Mouse (Mus musculus): Measurements from ENCODE around the gene Crat. TPM values are rescaled to one million over a fixed set of nuclear protein-coding genes. Genes with fewer than 3 reads are reported as not detected.

Gene Crat
- polyA plus RNA-seq, 1 experiment from 2014 or later: 23.9 TPM

DNA sequence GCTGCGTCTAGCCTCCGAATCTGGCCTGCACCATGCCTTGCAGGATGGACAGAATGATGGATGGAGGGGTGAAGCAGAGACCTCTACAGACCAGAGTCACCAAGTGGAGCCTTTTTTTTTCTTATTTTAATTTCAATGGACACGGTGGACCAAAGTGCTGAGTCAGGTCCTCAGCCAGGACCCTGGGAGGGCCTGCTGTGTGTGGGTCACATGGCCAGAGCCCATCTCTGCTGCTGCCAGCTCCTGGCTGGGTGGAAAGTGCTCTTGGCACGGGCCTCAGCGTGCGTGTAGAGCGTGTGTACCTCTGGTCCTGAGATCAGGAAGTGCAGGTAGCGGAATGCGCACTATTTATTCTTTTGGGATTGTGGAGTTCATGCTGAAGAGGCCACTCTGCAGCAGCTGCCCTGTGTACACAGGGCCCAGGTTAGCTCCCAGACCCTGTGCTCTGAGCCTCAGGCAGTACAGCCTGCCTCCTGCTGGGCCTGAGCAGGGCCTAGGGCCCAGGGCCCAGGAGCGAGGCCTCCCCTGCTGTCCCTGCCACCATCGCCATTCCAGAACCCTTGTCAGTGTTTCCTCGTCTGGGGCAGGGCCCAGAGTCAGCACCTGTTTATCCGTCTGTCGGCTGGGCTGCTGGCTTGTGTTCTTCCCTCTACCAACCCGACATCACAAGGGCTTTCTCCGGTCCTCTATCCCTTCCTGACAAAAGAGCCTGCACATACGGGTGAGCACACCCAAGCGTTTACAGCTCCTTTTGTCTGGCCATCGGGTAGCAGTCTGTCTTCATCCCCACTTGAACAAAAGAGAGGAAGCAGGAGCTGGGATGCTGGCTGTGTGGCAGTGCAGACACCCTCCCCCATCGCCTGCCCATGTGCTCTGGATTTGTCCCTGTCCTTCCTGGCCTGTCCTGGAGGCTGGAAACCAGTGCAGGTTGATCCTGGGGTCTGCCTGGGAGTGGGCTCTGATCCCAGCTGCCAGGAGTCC, 16.1 kb downstream of the Crat start:
- ATAC-seq (ENCODE audit: insufficient number of reproducible peaks, low FRiP score, low TSS enrichment, low read depth): no peak
- H3K4me2 ChIP-seq: no peak overlapping the region
- H3K27ac ChIP-seq: 0 out of 2 replicates have a peak overlapping the region, but pooled peaks have one; percentile 13
- no peak overlapping the region for H3K9ac ChIP-seq
- H3K27me3 ChIP-seq: no peaks in the 10 kb centered on the region
- WGBS: 70% methylated on average over 20 of the region's 20 CpGs
- H3K36me3 ChIP-seq: peaks cover 87% of the 10 kb centered on the region
- H3K9me3 ChIP-seq: no peaks in the 10 kb centered on the region
- no peak overlapping the region for H3K4me3 ChIP-seq
- 0 out of 2 replicates have a peak, but pooled peaks cover 3% of the 10 kb centered on the region for H3K4me1 ChIP-seq

DNA sequence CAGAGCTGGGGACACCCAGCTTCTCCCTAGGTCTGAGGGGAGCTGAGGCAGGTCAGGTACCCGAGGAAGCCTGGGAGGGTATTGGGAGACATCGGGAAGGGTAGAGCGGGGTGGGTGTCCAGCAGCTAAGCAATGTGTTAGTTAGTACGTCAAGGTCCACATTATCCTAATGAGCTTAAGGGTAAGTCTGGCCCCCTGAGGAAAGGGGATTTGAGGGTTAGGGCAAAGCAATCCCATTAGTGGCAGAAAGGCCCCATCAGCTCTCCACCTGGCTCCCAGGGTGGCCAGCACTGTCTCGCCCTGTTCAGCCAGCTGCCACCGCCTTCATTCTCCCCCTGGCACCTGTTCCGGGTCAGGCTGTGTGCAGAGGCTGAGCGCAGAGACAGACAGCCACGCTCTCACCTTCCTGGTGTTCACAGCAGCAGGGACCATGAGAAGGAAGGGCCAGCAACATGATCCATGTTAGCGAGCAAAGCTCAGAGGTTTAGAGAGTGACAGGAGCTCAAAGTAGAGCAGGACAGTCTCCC, 17.6 kb downstream of the Crat start:
- WGBS: 86% methylated on average over 10 of the region's 10 CpGs
- Histone ChIP-seq H3K27me3 (no peaks in the 10 kb centered on the region), H3K36me3 (peaks cover 73% of the 10 kb centered on the region), H3K4me3 (no peak overlapping the region), H3K9ac (no peak overlapping the region), H3K4me2 (no peak overlapping the region), H3K27ac (no peak overlapping the region), H3K9me3 (no peaks in the 10 kb centered on the region), H3K4me1 (peaks cover 16% of the 10 kb centered on the region)
- ATAC-seq (ENCODE audit: insufficient number of reproducible peaks, low FRiP score, low TSS enrichment, low read depth): no peak

DNA sequence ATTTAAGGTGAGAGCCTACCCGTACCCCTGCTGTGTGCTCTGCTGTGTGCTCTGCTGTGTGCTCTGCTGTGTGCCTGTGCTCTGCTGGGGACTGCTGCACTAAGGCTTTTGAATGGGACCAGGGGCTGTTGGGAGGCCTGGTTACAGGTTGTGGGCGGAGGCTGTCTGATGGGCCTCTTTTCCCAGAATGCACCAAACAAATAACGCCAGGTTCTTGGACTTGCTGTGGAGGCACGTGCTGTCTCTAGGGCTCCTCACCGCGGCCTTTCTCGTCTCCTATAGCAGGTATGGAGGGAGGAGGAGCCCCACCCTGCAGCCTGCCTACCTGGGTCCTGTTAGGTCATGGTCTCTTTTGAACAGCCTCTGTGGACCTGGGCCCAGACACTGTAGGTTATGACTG, 19.4 kb downstream of the Crat start:
- Histone ChIP-seq H3K4me3 (no peak overlapping the region), H3K27ac (no peak overlapping the region), H3K9me3 (no peaks in the 10 kb centered on the region), H3K4me1 (peaks cover 26% of the 10 kb centered on the region), H3K36me3 (peaks cover 55% of the 10 kb centered on the region), H3K9ac (no peak overlapping the region), H3K27me3 (no peaks in the 10 kb centered on the region), H3K4me2 (no peak overlapping the region)
- no peak for ATAC-seq (ENCODE audit: insufficient number of reproducible peaks, low FRiP score, low TSS enrichment, low read depth)
- WGBS: 83% methylated on average over 7 of the region's 7 CpGs

DNA sequence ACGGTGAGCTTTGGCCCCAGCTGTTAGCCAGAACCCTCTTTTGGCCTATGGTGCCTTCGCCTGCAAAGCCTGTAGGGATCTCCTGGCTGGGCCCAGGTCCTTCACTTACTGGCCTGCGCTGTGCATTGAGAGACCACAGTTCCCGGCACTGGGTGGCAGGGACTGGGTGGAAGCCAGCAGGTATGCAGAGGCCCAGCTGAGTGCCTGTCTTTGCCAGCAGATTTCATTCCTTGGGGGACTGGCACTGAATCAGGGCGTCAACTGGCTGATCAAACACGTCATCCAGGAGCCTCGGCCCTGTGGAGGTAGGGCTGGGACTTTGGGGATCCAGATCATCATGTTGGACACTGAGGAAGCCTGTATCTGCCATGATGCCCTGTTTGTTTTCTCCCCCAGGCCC, 19.9 kb downstream of the Crat start:
- H3K36me3 ChIP-seq: peaks cover 50% of the 10 kb centered on the region
- no peak for ATAC-seq (ENCODE audit: insufficient number of reproducible peaks, low FRiP score, low TSS enrichment, low read depth)
- no peak overlapping the region for H3K27ac ChIP-seq
- no peaks in the 10 kb centered on the region for H3K9me3 ChIP-seq
- no peaks in the 10 kb centered on the region for H3K27me3 ChIP-seq
- H3K9ac ChIP-seq: no peak overlapping the region
- no peak overlapping the region for H3K4me2 ChIP-seq
- no peak overlapping the region for H3K4me3 ChIP-seq
- 92% methylated on average over 7 of the region's 7 CpGs for WGBS
- peaks cover 27% of the 10 kb centered on the region for H3K4me1 ChIP-seq

DNA sequence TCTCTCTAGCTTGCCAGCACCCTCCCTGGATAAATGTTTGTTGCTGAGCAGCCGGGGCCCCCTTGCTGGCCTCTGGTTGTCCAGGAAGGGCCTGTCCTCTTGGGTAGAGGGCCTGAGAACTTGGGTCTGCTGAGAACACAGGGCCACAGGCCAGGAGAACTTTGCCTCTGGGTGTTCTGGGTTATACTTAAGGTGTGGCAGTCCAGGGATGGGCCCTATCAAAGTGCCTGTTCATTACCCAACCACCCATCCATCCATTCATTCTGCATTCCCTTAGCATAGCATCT, 22.3 kb downstream of the Crat start:
- 57% methylated on average over 1 of the region's 1 CpGs for WGBS

DNA sequence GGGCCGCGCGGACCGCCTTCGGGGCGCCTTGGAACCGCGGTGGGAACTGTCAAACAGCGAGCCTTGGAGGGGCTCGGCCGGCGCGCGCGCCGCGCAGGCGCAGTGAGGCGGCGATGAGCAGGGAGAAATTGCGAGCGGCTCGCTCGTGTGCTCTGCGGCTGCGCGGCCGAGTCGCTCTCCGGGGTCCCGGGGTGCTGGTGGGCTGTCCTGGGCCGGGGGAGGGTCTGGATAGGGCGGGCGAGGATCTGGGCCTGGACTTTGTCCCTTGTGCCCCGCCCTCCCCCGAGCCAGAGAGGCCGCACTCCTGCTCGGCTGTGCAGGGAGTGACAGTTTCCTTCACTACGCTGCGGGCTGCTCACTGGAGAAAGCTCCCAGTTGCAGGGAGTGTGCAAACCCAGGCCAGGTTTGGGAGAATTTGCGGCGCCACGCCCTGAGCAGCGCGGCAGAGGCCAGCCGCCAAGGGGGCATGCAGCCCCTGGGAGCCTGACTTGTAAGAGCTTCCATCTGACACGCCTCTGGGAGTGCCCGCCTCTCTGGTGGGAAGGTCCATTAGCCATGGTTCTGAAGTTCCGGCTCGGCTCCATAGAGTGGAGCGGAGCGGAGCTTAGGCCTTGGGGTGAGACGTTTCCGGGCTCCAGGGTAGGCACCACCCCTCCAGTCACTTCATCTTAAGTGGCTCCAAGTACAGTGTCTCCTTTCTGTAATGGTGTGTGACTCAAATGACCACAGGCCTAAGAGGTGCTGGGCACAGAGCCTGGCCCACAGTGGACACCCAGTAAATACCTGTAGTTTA, 22.8 kb downstream of the Crat start:
- peaks cover 20% of the 10 kb centered on the region for H3K36me3 ChIP-seq
- H3K27ac ChIP-seq: peak overlapping the region; percentile 91
- H3K27me3 ChIP-seq: no peaks in the 10 kb centered on the region
- peak; percentile 72 for ATAC-seq (ENCODE audit: insufficient number of reproducible peaks, low FRiP score, low TSS enrichment, low read depth)
- H3K9ac ChIP-seq: peak overlapping the region; percentile 67
- peak overlapping the region; percentile 84 for H3K4me3 ChIP-seq
- H3K4me2 ChIP-seq: peak overlapping the region; percentile 95
- peaks cover 27% of the 10 kb centered on the region for H3K4me1 ChIP-seq
- under 1% methylated on average over 54 of the region's 54 CpGs for WGBS
- no peaks in the 10 kb centered on the region for H3K9me3 ChIP-seq

More for the DNA sequence above, 22.3 kb downstream of the Crat start:
- Histone ChIP-seq H3K9me3 (no peaks in the 10 kb centered on the region), H3K27ac (peak overlapping the region; percentile 91), H3K9ac (peak overlapping the region; percentile 67), H3K4me2 (peak overlapping the region; percentile 95), H3K27me3 (no peaks in the 10 kb centered on the region), H3K4me1 (peaks cover 27% of the 10 kb centered on the region), H3K36me3 (peaks cover 26% of the 10 kb centered on the region), H3K4me3 (peak overlapping the region; percentile 84)
- no peak for ATAC-seq (ENCODE audit: insufficient number of reproducible peaks, low FRiP score, low TSS enrichment, low read depth)

DNA sequence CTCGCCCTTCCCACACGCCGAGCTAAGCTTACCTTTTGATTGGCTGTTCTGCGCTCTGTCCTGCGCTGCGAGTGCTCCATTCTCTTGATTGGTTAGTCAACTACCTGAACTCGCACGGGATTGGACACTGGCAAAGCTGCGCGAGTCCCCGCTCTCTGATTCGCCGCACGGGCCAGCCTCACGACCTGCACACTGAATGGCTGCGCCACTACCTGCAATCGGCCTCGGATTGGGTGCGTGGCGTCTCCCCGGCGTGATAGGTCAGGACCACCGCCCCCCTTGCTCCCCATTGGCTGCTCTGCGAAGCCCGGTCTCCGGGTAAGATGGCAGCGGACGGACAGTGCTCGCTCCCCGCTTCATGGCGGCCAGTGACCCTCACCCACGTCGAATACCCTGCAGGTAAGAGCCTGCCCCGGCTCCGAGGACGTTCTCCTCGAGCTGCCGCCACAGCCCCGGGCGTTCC, 23.5 kb downstream of the Crat start, which contains the start of gene Dolpp1:
Gene Dolpp1, plus strand, starts transcription at position 141 of the 463 bp plus-strand sequence.
- Histone ChIP-seq H3K36me3 (peaks cover 14% of the 10 kb centered on the region), H3K4me2 (peak within 1 kb of the TSS; percentile 95), H3K9me3 (no peaks in the 10 kb centered on the region), H3K9ac (peak within 1 kb of the TSS; percentile 67), H3K27ac (peak within 1 kb of the TSS; percentile 91), H3K4me3 (peak within 1 kb of the TSS; percentile 84), H3K4me1 (peaks cover 27% of the 10 kb centered on the region), H3K27me3 (no peaks in the 10 kb centered on the region)
- ATAC-seq (ENCODE audit: insufficient number of reproducible peaks, low FRiP score, low TSS enrichment, low read depth): peak; percentile 97
- under 1% methylated on average over 40 of the region's 40 CpGs for WGBS

DNA sequence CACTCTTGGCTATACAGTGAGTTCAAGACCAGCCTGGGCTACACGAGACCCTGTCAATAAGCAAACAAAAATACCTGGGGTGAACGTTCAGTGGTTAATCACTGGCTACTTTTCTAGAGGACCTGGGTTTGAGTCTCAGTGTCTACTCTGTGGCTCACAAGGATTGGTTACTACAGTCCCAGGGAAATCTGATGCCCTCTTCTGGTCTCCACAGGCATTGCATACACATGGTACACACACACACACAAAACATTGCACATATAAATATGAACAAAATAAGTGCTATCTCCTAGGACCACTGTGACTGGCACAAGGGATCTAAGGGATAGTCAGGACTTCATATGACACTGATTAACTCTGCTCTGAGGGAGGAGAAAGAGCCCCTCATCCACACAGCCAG, 26.6 kb downstream of the Crat start:
- no peak overlapping the region for H3K9ac ChIP-seq
- ATAC-seq (ENCODE audit: insufficient number of reproducible peaks, low FRiP score, low TSS enrichment, low read depth): no peak
- H3K9me3 ChIP-seq: no peaks in the 10 kb centered on the region
- no peaks in the 10 kb centered on the region for H3K27me3 ChIP-seq
- H3K36me3 ChIP-seq: peaks cover 15% of the 10 kb centered on the region
- no peak overlapping the region for H3K4me2 ChIP-seq
- no peak overlapping the region for H3K27ac ChIP-seq
- WGBS: 89% methylated on average over 2 of the region's 2 CpGs
- H3K4me1 ChIP-seq: peaks cover 21% of the 10 kb centered on the region
- no peak overlapping the region for H3K4me3 ChIP-seq

DNA sequence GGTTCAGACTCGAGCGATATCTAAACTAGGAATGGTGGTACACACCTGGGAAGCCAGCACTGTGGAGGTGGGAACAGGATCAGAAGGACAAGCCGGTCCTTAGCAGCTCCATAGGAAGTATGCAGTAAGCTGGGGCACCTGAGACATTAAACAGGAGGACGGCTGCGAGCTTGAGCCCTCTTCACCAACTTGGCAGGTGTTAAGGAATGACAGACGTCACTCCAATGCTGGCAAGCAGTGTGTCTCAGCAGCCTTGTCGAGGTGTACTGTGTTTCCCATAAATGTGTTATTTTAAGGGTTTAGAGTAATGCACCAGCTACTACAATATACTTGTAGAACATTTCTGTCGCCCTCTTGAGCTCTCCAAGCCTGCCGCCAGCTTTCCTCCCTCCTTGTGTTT, 28.7 kb downstream of the Crat start:
- Histone ChIP-seq H3K9me3 (no peaks in the 10 kb centered on the region), H3K4me3 (no peak overlapping the region), H3K36me3 (peaks cover 36% of the 10 kb centered on the region), H3K9ac (no peak overlapping the region), H3K4me1 (peaks cover 8% of the 10 kb centered on the region), H3K27me3 (no peaks in the 10 kb centered on the region), H3K27ac (no peak overlapping the region), H3K4me2 (no peak overlapping the region)
- no peak for ATAC-seq (ENCODE audit: insufficient number of reproducible peaks, low FRiP score, low TSS enrichment, low read depth)
- WGBS: 82% methylated on average over 9 of the region's 9 CpGs

DNA sequence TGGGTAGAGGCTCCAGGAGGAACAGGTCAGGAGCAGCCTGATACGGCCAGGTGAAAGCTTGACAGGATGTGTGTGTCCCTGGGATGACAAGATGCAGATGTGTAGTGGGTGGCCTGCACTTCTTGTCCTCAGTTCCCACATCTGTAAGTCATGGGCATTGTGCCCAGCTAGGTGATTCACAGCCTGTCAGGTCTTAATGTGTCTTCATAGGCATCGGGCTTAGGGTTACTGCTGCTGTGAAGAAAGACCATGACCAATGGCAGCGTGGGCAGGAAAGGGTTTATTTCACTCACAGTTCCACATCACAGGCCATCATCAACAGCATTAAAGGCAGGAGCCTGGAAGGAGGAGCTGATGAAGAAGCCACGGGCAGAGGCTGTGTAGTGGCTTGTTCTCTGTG, 30.0 kb downstream of the Crat start:
- WGBS: 84% methylated on average over 4 of the region's 4 CpGs
- Histone ChIP-seq H3K27me3 (no peaks in the 10 kb centered on the region), H3K4me3 (no peak overlapping the region), H3K9ac (no peak overlapping the region), H3K36me3 (peaks cover 49% of the 10 kb centered on the region), H3K27ac (no peak overlapping the region), H3K4me1 (no peaks in the 10 kb centered on the region), H3K9me3 (no peaks in the 10 kb centered on the region), H3K4me2 (no peak overlapping the region)
- ATAC-seq (ENCODE audit: insufficient number of reproducible peaks, low FRiP score, low TSS enrichment, low read depth): no peak

DNA sequence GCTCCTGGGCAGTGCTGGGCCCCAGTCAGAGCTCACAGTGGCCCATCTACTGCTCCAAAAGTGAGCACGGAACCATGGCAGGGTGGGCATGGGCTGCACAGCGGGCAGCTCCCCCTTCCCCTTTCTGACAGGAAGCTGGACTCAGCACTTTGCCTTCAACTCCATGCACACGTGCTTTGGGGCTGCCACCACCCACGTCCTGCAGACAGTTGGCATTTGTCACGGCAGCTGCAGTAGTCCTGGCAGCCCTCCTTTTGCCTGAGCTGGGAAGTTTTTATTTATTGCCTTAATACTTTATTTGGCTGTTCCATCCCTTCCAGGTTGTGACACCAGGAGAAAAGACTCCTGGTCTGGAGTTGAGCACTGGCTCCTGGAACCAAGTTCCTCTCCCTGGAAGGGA, 30.8 kb downstream of the Crat start:
- Histone ChIP-seq H3K36me3 (peaks cover 54% of the 10 kb centered on the region), H3K9me3 (no peaks in the 10 kb centered on the region), H3K9ac (no peak overlapping the region), H3K4me2 (no peak overlapping the region), H3K27ac (no peak overlapping the region), H3K4me1 (no peaks in the 10 kb centered on the region), H3K4me3 (no peak overlapping the region), H3K27me3 (no peaks in the 10 kb centered on the region)
- no peak for ATAC-seq (ENCODE audit: insufficient number of reproducible peaks, low FRiP score, low TSS enrichment, low read depth)
- 83% methylated on average over 5 of the region's 5 CpGs for WGBS

DNA sequence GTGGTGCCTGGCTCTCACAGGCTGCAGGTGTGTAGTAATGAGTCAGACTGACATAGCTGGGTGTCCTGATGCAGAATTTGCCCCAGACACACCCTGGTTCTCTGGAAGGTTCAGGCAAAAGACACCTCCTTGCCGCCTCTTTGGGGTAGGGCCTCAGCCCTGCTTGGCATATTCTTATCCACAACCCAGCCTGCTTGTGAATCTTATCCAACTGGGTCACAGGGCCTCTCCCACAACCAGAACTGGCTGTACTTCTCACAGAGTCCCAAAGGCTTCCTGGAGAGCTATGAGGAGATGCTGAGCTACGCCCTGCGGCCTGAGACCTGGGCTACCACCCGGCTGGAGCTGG, 34.3 kb downstream of the Crat start:
- Histone ChIP-seq H3K4me1 (no peaks in the 10 kb centered on the region), H3K9me3 (no peaks in the 10 kb centered on the region), H3K4me2 (no peak overlapping the region), H3K9ac (no peak overlapping the region), H3K4me3 (no peak overlapping the region), H3K36me3 (peaks cover 88% of the 10 kb centered on the region), H3K27ac (no peak overlapping the region; the same call in 1 of the 2 replicates), H3K27me3 (no peaks in the 10 kb centered on the region)
- WGBS: 90% methylated on average over 4 of the region's 4 CpGs
- ATAC-seq (ENCODE audit: insufficient number of reproducible peaks, low FRiP score, low TSS enrichment, low read depth): no peak
